Mouse (Mus musculus) liver, embryonic 14.5 days (tissue): ENCODE results near the gene Tmem50b. TPM values are rescaled to one million over a fixed set of nuclear protein-coding genes. Genes with fewer than 3 reads are reported as not detected.

Experiments used
- ATAC-seq: fragments of 200-750 bp; cut with Nextera tagmentation; 2 replicates; pipeline ENCODE4 v1.8.0; 2017; ENCODE audit warnings: moderate number of reproducible peaks, mild to moderate bottlenecking, moderate library complexity; ENCODE audit not compliant: insufficient read depth
- DNase-seq, 3 experiments: peaks; one replicate each; pipeline ENCODE4 v3.0.0-alpha.2; 2012 to 2013; ENCODE audit warnings: low read depth in 3 of 3, low spot score in 3 of 3
- H3K27ac ChIP-seq: fragments of 300-500 bp; sonication (generic); 2 replicates; pipeline ENCODE4 v1.5.1; 2014; ENCODE audit warnings: moderate library complexity, mild to moderate bottlenecking, control low read depth, inconsistent platforms
- H3K27me3 ChIP-seq: fragments of 300-500 bp; sonication (generic); 2 replicates; pipeline ENCODE4 v1.6.1; 2014; ENCODE audit warnings: mild to moderate bottlenecking, low read length, moderate library complexity; ENCODE audit not compliant: control insufficient read depth, insufficient read depth
- H3K36me3 ChIP-seq: fragments of 300-500 bp; sonication (generic); replicated peaks from 2 replicates; pipeline ENCODE4 v1.6.1; 2014; ENCODE audit warnings: low read depth; ENCODE audit not compliant: control insufficient read depth, insufficient read depth
- H3K4me1 ChIP-seq, 2 experiments: fragments of 200-500 bp in 1 of 2; fragments of 300-500 bp in 1 of 2; sonication (generic) in 1 of 2; replicated peaks; 2 replicates each; pipeline ENCODE4 v1.6.1; 2012 to 2014; ENCODE audit warnings: antibody characterized with exemption in 1 of 2, inconsistent platforms in 1 of 2, low read length in 1 of 2; ENCODE audit not compliant: control insufficient read depth in 2 of 2, insufficient read depth in 2 of 2
- H3K4me2 ChIP-seq: fragments of 300-500 bp; sonication (generic); 2 replicates; pipeline ENCODE4 v1.6.1; 2014; ENCODE audit warnings: low read depth, mild to moderate bottlenecking, control low read depth, moderate library complexity
- H3K4me3 ChIP-seq, 2 experiments: fragments of 200-500 bp in 1 of 2; fragments of 300-500 bp in 1 of 2; sonication (generic) in 1 of 2; 2 replicates each; pipeline ENCODE4 v1.5.1; 2012 to 2014; ENCODE audit warnings: low read depth in 2 of 2, low read length in 2 of 2, mild to moderate bottlenecking in 2 of 2, control low read depth in 1 of 2, inconsistent platforms in 1 of 2, moderate library complexity in 1 of 2; ENCODE audit not compliant: insufficient read depth in 1 of 2
- H3K9ac ChIP-seq: fragments of 300-500 bp; sonication (generic); replicated peaks from 2 replicates; pipeline ENCODE4 v1.6.1; 2014; ENCODE audit warnings: mild to moderate bottlenecking, control low read depth, moderate library complexity
- H3K9me3 ChIP-seq: fragments of 300-500 bp; sonication (generic); 2 replicates; pipeline ENCODE4 v1.6.1; 2016; ENCODE audit warnings: low read length, mixed read lengths; ENCODE audit not compliant: control insufficient read depth
- CTCF ChIP-seq: IDR thresholded peaks from 2 replicates; pipeline ENCODE4 v1.5.1; 2016; ENCODE audit warnings: antibody characterized with exemption, low read depth, control low read depth
- EP300 ChIP-seq: IDR thresholded peaks from 2 replicates; pipeline ENCODE4 v1.6.1; 2016; ENCODE audit warnings: antibody characterized with exemption, low read depth
- WGBS: fragments of 180-500 bp; shearing (Covaris S2); extraction: QIAGEN DNeasy Blood & Tissue Kit; methylation state at CpG from one replicate; pipeline ENCODE4 v1.1.7; 2014; ENCODE audit not compliant: insufficient replicate concordance; 5-methylcytosine and 5-hydroxymethylcytosine counted together
- polyA plus RNA-seq, 2 experiments: library from polyadenylated mRNA; depleted of rRNA in 1 of 2; stranded (reverse) in 1 of 2; unstranded in 1 of 2; fragments of >200 nt; fragmentation: Nextera tagmentation in 1 of 2; extraction: Ambion mirVana in 1 of 2; gene quantifications; 2 replicates each; pipeline versions ENCODE4 v1.2.1 to v1.2.3; 2012 to 2014

Gene Tmem50b
- polyA plus RNA-seq, 2 experiments: 2.8 to 5.0 TPM

DNA sequence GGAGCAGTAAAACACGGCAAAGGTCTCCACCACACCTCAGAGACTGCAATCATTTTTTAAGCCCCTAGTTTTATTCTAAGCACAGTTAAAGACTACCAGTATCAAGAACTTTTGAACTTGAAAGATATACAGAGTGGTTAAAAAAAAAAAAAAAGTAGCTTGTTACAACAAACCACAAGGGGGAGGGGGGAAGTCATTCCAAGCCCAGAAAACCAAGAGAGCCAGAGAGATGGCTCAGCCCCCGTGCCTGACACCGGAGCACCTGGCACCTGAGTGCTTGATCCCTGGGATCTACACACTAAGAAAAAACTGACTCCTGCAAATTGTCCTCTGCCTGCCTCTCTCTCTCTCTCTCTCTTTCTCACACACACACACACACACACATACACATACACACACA is 4.3 kb downstream of the Tmem50b start:
- H3K9me3 ChIP-seq: no peaks in the 10 kb centered on the region
- H3K9ac ChIP-seq: no peak overlapping the region
- no peak for ATAC-seq
- 40% methylated on average over 3 of the region's 3 CpGs for WGBS
- TF ChIP-seq CTCF: no peak
- TF ChIP-seq EP300: no peak
- H3K27ac ChIP-seq: no peak overlapping the region
- H3K4me2 ChIP-seq: no peak overlapping the region
- peaks cover 3% of the 10 kb centered on the region for H3K27me3 ChIP-seq
- no peaks in the 10 kb centered on the region for H3K36me3 ChIP-seq
- no peak for DNase-seq
- no peak overlapping the region for H3K4me3 ChIP-seq
- peaks cover 10 to 12% of the 10 kb centered on the region in 2 experiments for H3K4me1 ChIP-seq

DNA sequence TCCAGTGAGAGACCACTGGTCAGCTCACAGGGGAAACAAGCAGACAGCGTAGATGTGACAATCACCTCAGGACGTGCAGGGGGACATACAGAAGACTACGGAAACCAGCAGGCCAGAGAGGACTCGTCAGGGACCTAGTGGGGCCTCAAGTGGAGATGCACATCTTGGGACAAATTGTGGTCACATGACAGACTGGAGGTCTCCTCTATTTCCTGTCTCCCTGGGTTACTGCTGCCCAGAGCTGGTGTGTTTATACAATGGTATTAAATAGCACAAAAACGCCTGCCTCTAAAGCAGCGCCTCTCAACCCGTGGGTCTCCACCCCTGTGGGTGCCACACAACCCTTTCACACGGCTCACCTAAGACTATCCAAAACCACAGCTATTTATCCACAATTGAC is 5.4 kb downstream of the Tmem50b start:
- DNase-seq: no peak
- H3K9me3 ChIP-seq: no peaks in the 10 kb centered on the region
- no peak overlapping the region for H3K9ac ChIP-seq
- H3K36me3 ChIP-seq: no peaks in the 10 kb centered on the region
- no peaks in the 10 kb centered on the region; the same call in 1 of the 2 replicates for H3K27me3 ChIP-seq
- no peak for TF ChIP-seq CTCF
- no peak for TF ChIP-seq EP300
- H3K27ac ChIP-seq: no peak overlapping the region
- no peak overlapping the region for H3K4me3 ChIP-seq
- no peak for ATAC-seq
- H3K4me1 ChIP-seq: peaks cover 8 to 10% of the 10 kb centered on the region in 2 experiments
- no peak overlapping the region for H3K4me2 ChIP-seq
- WGBS: 49% methylated on average over 8 of the region's 8 CpGs

DNA sequence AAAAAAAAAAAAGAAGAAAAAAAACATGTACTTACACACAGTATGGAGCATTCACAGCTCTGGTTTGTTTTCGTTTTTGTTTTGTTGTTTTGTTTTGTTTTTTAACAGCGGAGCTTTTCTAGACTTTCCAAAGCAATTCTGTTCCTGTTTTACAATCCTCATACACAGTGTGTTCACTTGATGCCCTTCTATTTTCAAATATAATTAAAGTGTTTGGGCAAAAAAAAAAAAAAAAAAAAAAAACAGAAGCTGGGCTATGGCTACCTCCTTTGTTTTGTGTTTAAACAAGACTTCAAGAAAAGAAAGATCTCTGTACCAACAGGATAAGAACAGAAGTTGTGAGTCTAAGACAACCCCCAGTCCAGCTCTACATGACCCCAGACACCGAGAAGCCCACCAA is 8.9 kb downstream of the Tmem50b start:
- ATAC-seq (no peak), DNase-seq (no peak)
- Histone ChIP-seq H3K4me3 (no peak overlapping the region), H3K9ac (no peak overlapping the region), H3K27ac (no peak overlapping the region), H3K4me1 (no peaks in the 10 kb centered on the region; a peak in 1 of 4 replicates), H3K36me3 (no peaks in the 10 kb centered on the region), H3K9me3 (no peaks in the 10 kb centered on the region), H3K27me3 (no peaks in the 10 kb centered on the region), H3K4me2 (no peak overlapping the region)
- WGBS: 70% methylated on average over 3 of the region's 3 CpGs
- TF ChIP-seq CTCF (no peak), EP300 (no peak)

DNA sequence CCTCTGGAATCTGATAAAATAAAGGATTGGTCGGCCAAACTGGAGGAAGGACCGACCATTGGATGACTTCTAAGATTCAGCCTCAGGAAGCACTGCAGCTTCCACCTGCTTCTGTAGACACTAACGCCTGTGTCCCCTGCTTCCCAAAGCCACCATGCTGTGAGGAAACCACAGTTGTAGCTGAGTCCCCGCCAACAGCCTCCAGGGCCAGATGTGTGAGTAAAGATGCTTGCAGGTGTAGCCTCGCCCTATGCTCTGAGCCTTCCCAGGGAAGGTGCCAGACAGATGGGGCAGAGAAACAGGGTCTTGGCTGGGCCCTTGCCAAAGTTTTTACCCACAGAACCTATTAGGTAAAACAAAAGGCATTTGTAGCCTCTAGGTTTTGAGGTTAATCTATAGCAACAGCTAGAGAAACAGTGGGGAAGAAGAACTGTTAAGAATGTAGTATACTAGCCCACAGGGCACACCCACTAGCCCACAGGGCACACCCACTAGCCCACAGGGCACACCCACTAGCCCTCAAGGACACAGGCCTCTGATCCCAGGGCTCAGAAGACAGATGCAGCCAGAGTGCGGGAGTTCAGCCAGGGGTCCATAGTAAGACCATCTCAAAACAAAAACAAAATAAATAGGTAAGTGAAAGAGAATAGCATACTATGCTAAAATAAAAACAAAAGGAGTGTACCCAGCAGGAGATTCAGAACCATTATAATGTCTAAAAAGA is 9.7 kb downstream of the Tmem50b start:
- Histone ChIP-seq H3K4me1 (no peaks in the 10 kb centered on the region; a peak in 1 of 4 replicates), H3K4me3 (no peak overlapping the region), H3K27me3 (no peaks in the 10 kb centered on the region), H3K4me2 (no peak overlapping the region), H3K9ac (no peak overlapping the region), H3K27ac (no peak overlapping the region), H3K36me3 (no peaks in the 10 kb centered on the region), H3K9me3 (no peaks in the 10 kb centered on the region)
- WGBS: 51% methylated on average over 6 of the region's 6 CpGs
- TF ChIP-seq EP300: no peak
- TF ChIP-seq CTCF: no peak
- DNase-seq (no peak), ATAC-seq (no peak)

DNA sequence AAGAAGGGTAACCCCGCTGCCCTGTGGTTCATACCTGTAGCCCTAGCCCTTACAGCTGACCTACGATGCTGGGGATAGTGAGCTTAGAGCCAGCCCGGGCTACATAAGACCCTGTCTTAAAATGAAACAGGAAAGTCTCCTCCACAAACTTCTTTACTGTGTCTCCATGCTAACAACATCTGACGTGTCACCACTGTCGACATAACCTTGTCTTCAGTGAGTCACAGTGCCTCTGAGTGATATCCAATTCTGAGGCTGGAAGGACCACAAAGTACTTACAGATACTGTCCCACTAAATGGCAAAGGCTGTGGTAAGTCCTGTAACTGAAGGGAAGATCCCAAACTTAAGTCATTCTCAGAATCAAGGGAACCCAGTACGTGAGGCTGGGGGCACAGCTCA is 11.4 kb downstream of the Tmem50b start:
- Histone ChIP-seq H3K27me3 (no peaks in the 10 kb centered on the region), H3K36me3 (no peaks in the 10 kb centered on the region), H3K27ac (no peak overlapping the region), H3K4me3 (no peak overlapping the region), H3K4me2 (no peak overlapping the region), H3K9me3 (no peaks in the 10 kb centered on the region), H3K9ac (no peak overlapping the region), H3K4me1 (no peaks in the 10 kb centered on the region; a peak in 1 of 4 replicates)
- no peak for TF ChIP-seq CTCF
- no peak for TF ChIP-seq EP300
- no peak for ATAC-seq
- WGBS: 71% methylated on average over 6 of the region's 6 CpGs
- no peak for DNase-seq
